Mouse (Mus musculus): Measurements from ENCODE around the gene Cdca3. TPM values are rescaled to one million over a fixed set of nuclear protein-coding genes. Genes with fewer than 3 reads are reported as not detected.

Cdca3 gene
- polyA plus RNA-seq, 1 experiment from 2014 or later, result 85.1 TPM

- Histone ChIP-seq H3K27ac (no peak overlapping the region), H3K36me3 (ENCODE audit: insufficient read depth, low read length) (0 out of 2 replicates have a peak, but pooled peaks cover 4% of the 10 kb centered on the region), H3K9ac (ENCODE audit: low read depth, low read length) (no peak overlapping the region), H3K4me2 (ENCODE audit: low read length) (no peak overlapping the region), H3K27me3 (ENCODE audit: insufficient read depth, low read length) (no peaks in the 10 kb centered on the region), H3K4me3 (replicated peaks; ENCODE audit: low read depth, low read length) (no peak overlapping the region), H3K9me3 (replicated peaks; ENCODE audit: low read length) (no peaks in the 10 kb centered on the region), H3K4me1 (replicated peaks; ENCODE audit: insufficient read depth, low read length) (no peaks in the 10 kb centered on the region; the same call in 1 of the 2 replicates)
- DNase-seq (ENCODE audit: low spot score) (no peak), ATAC-seq (replicated peaks; ENCODE audit: low FRiP score, low read depth) (no peak)
- WGBS, result 69% methylated on average over 12 of the region's 12 CpGs
- no peak for TF ChIP-seq CTCF (IDR thresholded peaks at IDR 0.05; ENCODE audit: low read depth)
These were observed 25.3 kb downstream of the Cdca3 start for GRCm38 (mm10) chr6:124854647-124855046.

- TF ChIP-seq CTCF (IDR thresholded peaks at IDR 0.05; ENCODE audit: low read depth), result no peak
- peak; percentile 22; the same call in 1 of the 2 replicates for ATAC-seq (replicated peaks; ENCODE audit: low FRiP score, low read depth)
- no peak overlapping the region for H3K27ac ChIP-seq
- H3K4me1 ChIP-seq (replicated peaks; ENCODE audit: insufficient read depth, low read length), result no peaks in the 10 kb centered on the region; the same call in 1 of the 2 replicates
- 0 out of 2 replicates have a peak, but pooled peaks cover 4% of the 10 kb centered on the region for H3K36me3 ChIP-seq (ENCODE audit: insufficient read depth, low read length)
- peak; percentile 52 for DNase-seq (ENCODE audit: low spot score)
- 14% methylated on average over 14 of the region's 14 CpGs for WGBS
- peak overlapping the region; percentile 61 for H3K4me3 ChIP-seq (replicated peaks; ENCODE audit: low read depth, low read length)
- H3K27me3 ChIP-seq (ENCODE audit: insufficient read depth, low read length), result no peaks in the 10 kb centered on the region
- no peaks in the 10 kb centered on the region for H3K9me3 ChIP-seq (replicated peaks; ENCODE audit: low read length)
- H3K9ac ChIP-seq (ENCODE audit: low read depth, low read length), result 0 out of 2 replicates have a peak overlapping the region, but pooled peaks have one; percentile 83
- H3K4me2 ChIP-seq (ENCODE audit: low read length), result peak overlapping the region; percentile 86
These were observed 27.0 kb downstream of the Cdca3 start for GRCm38 (mm10) chr6:124856321-124856720.

- TF ChIP-seq CTCF (IDR thresholded peaks at IDR 0.05; ENCODE audit: low read depth), result peak; percentile 77
- Histone ChIP-seq H3K9me3 (replicated peaks; ENCODE audit: low read length) (no peaks in the 10 kb centered on the region), H3K4me1 (replicated peaks; ENCODE audit: insufficient read depth, low read length) (peaks cover 4% of the 10 kb centered on the region; the same call in 1 of the 2 replicates), H3K36me3 (ENCODE audit: insufficient read depth, low read length) (0 out of 2 replicates have a peak, but pooled peaks cover 4% of the 10 kb centered on the region), H3K27ac (peak within 1 kb of the TSS; percentile 89), H3K27me3 (ENCODE audit: insufficient read depth, low read length) (no peaks in the 10 kb centered on the region), H3K9ac (ENCODE audit: low read depth, low read length) (peak within 1 kb of the TSS; percentile 83), H3K4me3 (replicated peaks; ENCODE audit: low read depth, low read length) (peak within 1 kb of the TSS; percentile 61), H3K4me2 (ENCODE audit: low read length) (peak within 1 kb of the TSS; percentile 86)
- under 1% methylated on average over 76 of the region's 86 CpGs for WGBS
- ATAC-seq (replicated peaks; ENCODE audit: low FRiP score, low read depth) (peak; percentile 73), DNase-seq (ENCODE audit: low spot score) (peak; percentile 91)
These were observed 27.8 kb downstream of the Cdca3 start, which contains the start of gene P3h3 for GRCm38 (mm10) chr6:124856916-124857839. P3h3 (minus strand) TSS chr6:124857752.

GRCm38 (mm10) chr6:124857840-124858530 lies 28.6 kb downstream of the Cdca3 start:
- TF ChIP-seq CTCF (IDR thresholded peaks at IDR 0.05; ENCODE audit: low read depth), result no peak
- no peak overlapping the region for H3K27ac ChIP-seq
- 27% methylated on average over 26 of the region's 26 CpGs for WGBS
- peak overlapping the region; percentile 86 for H3K4me2 ChIP-seq (ENCODE audit: low read length)
- H3K4me1 ChIP-seq (replicated peaks; ENCODE audit: insufficient read depth, low read length), result peaks cover 4% of the 10 kb centered on the region; the same call in 1 of the 2 replicates
- H3K4me3 ChIP-seq (replicated peaks; ENCODE audit: low read depth, low read length), result peak overlapping the region; percentile 61
- ATAC-seq (replicated peaks; ENCODE audit: low FRiP score, low read depth) (no peak), DNase-seq (ENCODE audit: low spot score) (no peak)
- no peaks in the 10 kb centered on the region for H3K27me3 ChIP-seq (ENCODE audit: insufficient read depth, low read length)
- 0 out of 2 replicates have a peak, but pooled peaks cover under 1% of the 10 kb centered on the region for H3K36me3 ChIP-seq (ENCODE audit: insufficient read depth, low read length)
- no peak overlapping the region; the same call in 1 of the 2 replicates for H3K9ac ChIP-seq (ENCODE audit: low read depth, low read length)
- no peaks in the 10 kb centered on the region for H3K9me3 ChIP-seq (replicated peaks; ENCODE audit: low read length)

GRCm38 (mm10) chr6:124858561-124859318 lies 29.4 kb downstream of the Cdca3 start:
- WGBS, result 70% methylated on average over 28 of the region's 28 CpGs
- Histone ChIP-seq H3K4me3 (replicated peaks; ENCODE audit: low read depth, low read length) (no peak overlapping the region), H3K4me1 (replicated peaks; ENCODE audit: insufficient read depth, low read length) (peaks cover 7% of the 10 kb centered on the region), H3K9me3 (replicated peaks; ENCODE audit: low read length) (no peaks in the 10 kb centered on the region), H3K27ac (no peak overlapping the region), H3K36me3 (ENCODE audit: insufficient read depth, low read length) (no peaks in the 10 kb centered on the region), H3K4me2 (ENCODE audit: low read length) (peak overlapping the region; percentile 86; the same call in 1 of the 2 replicates), H3K9ac (ENCODE audit: low read depth, low read length) (no peak overlapping the region), H3K27me3 (ENCODE audit: insufficient read depth, low read length) (no peaks in the 10 kb centered on the region)
- no peak for DNase-seq (ENCODE audit: low spot score)
- ATAC-seq (replicated peaks; ENCODE audit: low FRiP score, low read depth), result no peak
- no peak for TF ChIP-seq CTCF (IDR thresholded peaks at IDR 0.05; ENCODE audit: low read depth)
